In genomic region chr13:32799131-32799530, GRCm38 (mm10) we compare ENCODE assay signal across 17 mouse cellular contexts. TPM values are rescaled to one million over a fixed set of nuclear protein-coding genes. Genes with fewer than 3 reads are reported as not detected.
DNase-seq lines count a peak whose midpoint lies in the region; ATAC-seq and TF ChIP-seq lines count a peak whose summit lies in the region.
"Had no signal": no experiment of that assay in that cellular context is flagged by ENCODE, and none has a peak within 500 bp of the region (broad histone marks: within the 10 kb centered on the region; RNA-seq: fewer than 3 reads in every experiment).

No protein-coding gene starts in this region.

- DNase-seq in CD4-positive, CD25-positive, alpha-beta regulatory T cell, adult 2 months (ENCODE audit: low read depth, low spot score) = peak; percentile 62
- DNase-seq in kidney, adult 9 months = peak; percentile 57
- no peak for DNase-seq in kidney, postnatal 14 days
- DNase-seq in CH12.LX (ENCODE audit: extremely low read depth) = peak; percentile 49
- peak; percentile 23 for DNase-seq in c-Kit-positive CD71-positive TER-119-positive erythroid progenitor cells, embryonic 14.5 days (ENCODE audit: low spot score)
- DNase-seq in layer of hippocampus, adult 9-11 months = no peak
- DNase-seq in gastrocnemius, adult 8-10 months (ENCODE audit: low spot score in 2 of 2) = no peak
- DNase-seq: kidney, adult 11 months; liver, embryonic 13.5 days; right cerebral cortex, postnatal 4 days had no signal

- H3K27ac ChIP-seq in CH12.LX (ENCODE audit: insufficient read depth, low read depth) = no peak overlapping the region
- H3K27ac ChIP-seq: embryonic facial prominence, embryonic 12.5 days; heart, embryonic 10.5 days; liver, embryonic 13.5 days had no signal

- H3K4me1 ChIP-seq in CH12.LX (ENCODE audit: control insufficient read depth in 1 of 2, insufficient read depth in 2 of 2) = peaks cover 8 to 30% of the 10 kb centered on the region in 2 experiments; a peak in 3 of 4 replicates

- ATAC-seq in CD4-positive, CD25-positive, alpha-beta regulatory T cell, adult 4 months = no peak
- ATAC-seq: forebrain, embryonic 16.5 days had no signal

- no peak for TF ChIP-seq EP300 in CH12.LX (IDR thresholded peaks at IDR 0.05; ENCODE audit: low read length)

- no peaks in the 10 kb centered on the region for H3K9me3 ChIP-seq in CH12.LX (replicated peaks; ENCODE audit: low read length)
- H3K9me3 ChIP-seq: embryonic facial prominence, embryonic 12.5 days; heart, embryonic 10.5 days; liver, embryonic 13.5 days had no signal

- H3K4me2 ChIP-seq in CH12.LX (ENCODE audit: insufficient read depth, low read depth, poor library complexity, severe bottlenecking) = no peak overlapping the region
- H3K4me2 ChIP-seq: embryonic facial prominence, embryonic 12.5 days; liver, embryonic 13.5 days had no signal

- peak; percentile 22 for TF ChIP-seq RAD21 in CH12.LX (IDR thresholded peaks at IDR 0.05; ENCODE audit: low read depth, low read length)

- peak in 1 of 2 experiments; percentile 57; a peak in 3 of 4 replicates for TF ChIP-seq CTCF in CH12.LX (conservative IDR thresholded peaks at IDR 0.05 in 1 of 2, IDR thresholded peaks at IDR 0.05 in 1 of 2; ENCODE audit: low read depth in 2 of 2, low read length in 2 of 2)

- no peak overlapping the region for H3K9ac ChIP-seq in CH12.LX (ENCODE audit: insufficient read depth, low read depth)
- H3K9ac ChIP-seq: embryonic facial prominence, embryonic 12.5 days; liver, embryonic 13.5 days had no signal

- H3K27me3 ChIP-seq in CH12.LX (replicated peaks) = no peaks in the 10 kb centered on the region
- H3K27me3 ChIP-seq: embryonic facial prominence, embryonic 12.5 days; liver, embryonic 13.5 days had no signal

- in situ Hi-C loops in CH12.LX (cut with MboI; ENCODE audit: low pct_ligation_motif_present, low pct_unique_long_range_greater_than_20kb, low sequenced_read_pairs) = no loop called here

- H3K36me3 ChIP-seq in CH12.LX (replicated peaks in 1 of 2; ENCODE audit: control insufficient read depth in 1 of 2, insufficient read depth in 1 of 2, low read length in 1 of 2) = peaks cover 0 to 6% of the 10 kb centered on the region in 2 experiments
- H3K36me3 ChIP-seq: embryonic facial prominence, embryonic 12.5 days; heart, embryonic 10.5 days; liver, embryonic 13.5 days had no signal

- no peak overlapping the region for H3K4me3 ChIP-seq in CH12.LX (replicated peaks in 1 of 3; ENCODE audit: low read depth in 2 of 3, low read length in 2 of 3, poor library complexity in 1 of 3)
- H3K4me3 ChIP-seq: embryonic facial prominence, embryonic 12.5 days; heart, embryonic 10.5 days; liver, embryonic 13.5 days had no signal

- H3K79me2 ChIP-seq in CH12.LX (replicated peaks; ENCODE audit: control insufficient read depth, extremely low read depth, insufficient read depth, poor library complexity, severe bottlenecking) = peaks cover 18% of the 10 kb centered on the region

- TF ChIP-seq POLR2A in CH12.LX (IDR thresholded peaks at IDR 0.05; ENCODE audit: low read depth, low read length) = no peak

- dilution Hi-C loops in CH12.LX (cut with MboI; ENCODE audit: extremely low pct_ligation_motif_present, extremely low pct_unique_long_range_greater_than_20kb, low sequenced_read_pairs) = no loop called here

TF ChIP-seq in CH12.LX, 34 proteins besides CTCF, POLR2A, EP300 and RAD21:
- TF ChIP-seq ZNF384 (IDR thresholded peaks at IDR 0.05; ENCODE audit: low read depth, low read length) (peak; percentile 96), SMC3 (IDR thresholded peaks at IDR 0.05; ENCODE audit: low read depth, low read length) (no peak), IRF4 (IDR thresholded peaks at IDR 0.05; ENCODE audit: low read depth, low read length) (no peak)

RNA-seq across cellular contexts. Expression of gene Wrnip1, which starts 2.7 kb away (rescaled TPM):
- polyA plus RNA-seq in CD4-positive, CD25-positive, alpha-beta regulatory T cell, adult 4 months (2017; shearing (Covaris generic)) = 10 to 100 TPM in 1 of 2 experiments, 1 to 10 TPM in 1; 6.7 to 12.1 TPM
- total RNA-seq in CH12.LX (2012; rRNA removed) (61.4 and 61.7 TPM in 2 replicates), CH12.LX (2014; rRNA removed) (60.5 and 66.4 TPM in 2 replicates)
- 47.4 and 50.5 TPM in 2 replicates for polyA plus RNA-seq in CH12.LX (2012; ENCODE audit: insufficient read length, low read depth)
- total RNA-seq in gastrocnemius, adult 8-10 months (2022) = 1 to 10 TPM; 4.2 to 7.9 (median 6.0) TPM

RNA-seq across cellular contexts. Expression of gene D930007J09Rik, which starts 3.5 kb away (rescaled TPM):
- polyA plus RNA-seq in CD4-positive, CD25-positive, alpha-beta regulatory T cell, adult 4 months (2017; shearing (Covaris generic)) = not detected
- total RNA-seq in CH12.LX (2012; rRNA removed) (14.4 and 14.6 TPM in 2 replicates), CH12.LX (2014; rRNA removed) (not detected in 2 replicates)
- not detected in 2 replicates for polyA plus RNA-seq in CH12.LX (2012; ENCODE audit: insufficient read length, low read depth)
- total RNA-seq in gastrocnemius, adult 8-10 months (2022) = not detected
- total RNA-seq: megakaryocyte-erythroid progenitor cell, adult 5-6 weeks had no signal
- polyA plus RNA-seq: embryonic facial prominence, embryonic 12.5 days; forebrain, embryonic 16.5 days; heart, embryonic 10.5 days; liver, embryonic 13.5 days; neural tube, embryonic 14.5 days; testis, adult 2 months had no signal

RNA-seq across cellular contexts. Expression of gene Mylk4, which starts 15.4 kb away (rescaled TPM):
- polyA plus RNA-seq in CD4-positive, CD25-positive, alpha-beta regulatory T cell, adult 4 months (2017; shearing (Covaris generic)) = not detected
- total RNA-seq in CH12.LX (2012; rRNA removed) (not detected in 2 replicates), CH12.LX (2014; rRNA removed) (not detected in 2 replicates)
- polyA plus RNA-seq in CH12.LX (2012; ENCODE audit: insufficient read length, low read depth) = 0.04 and 0.11 TPM in 2 replicates
- 1,000 to 10,000 TPM; 1,586 to 2,341 (median 2,026) TPM for total RNA-seq in gastrocnemius, adult 8-10 months (2022)
- polyA plus RNA-seq: forebrain, embryonic 16.5 days; heart, embryonic 10.5 days had no signal

RNA-seq across cellular contexts. Expression of gene Serpinb1a, which starts 51.9 kb away (rescaled TPM):
- polyA plus RNA-seq in CD4-positive, CD25-positive, alpha-beta regulatory T cell, adult 4 months (2017; shearing (Covaris generic)) = 10 to 100 TPM; 12.7 to 13.2 TPM
- total RNA-seq in CH12.LX (2012; rRNA removed) (1.7 and 2.5 TPM in 2 replicates), CH12.LX (2014; rRNA removed) (9.3 and 11.5 TPM in 2 replicates)
- polyA plus RNA-seq in CH12.LX (2012; ENCODE audit: insufficient read length, low read depth) = 23.0 and 24.9 TPM in 2 replicates
- total RNA-seq in gastrocnemius, adult 8-10 months (2022) = 1 to 10 TPM; 1.7 to 3.9 (median 3.1) TPM

Comparison
In these comparisons a context has a peak if more than half of its experiments do, and no peak if none do; other contexts are left out.
1. DNase-seq: peak in CD4-positive, CD25-positive, alpha-beta regulatory T cell, adult 2 months (single experiment), kidney, adult 9 months (single experiment), CH12.LX (single experiment) and c-Kit-positive CD71-positive TER-119-positive erythroid progenitor cells, embryonic 14.5 days (single experiment); none in kidney, postnatal 14 days (single experiment), layer of hippocampus, adult 9-11 months (single experiment) and gastrocnemius, adult 8-10 months (0 of 2).
2. RNA of gene Wrnip1, which starts 2.7 kb away (total RNA-seq): 60.5 to 66.4 TPM in CH12.LX; 4.2 to 7.9 TPM in gastrocnemius, adult 8-10 months; every median in the first group is over 4 times any median in the second.
3. RNA of gene Mylk4, which starts 15.4 kb away (total RNA-seq): 1,586 to 2,341 TPM in gastrocnemius, adult 8-10 months; not detected in CH12.LX; every median in the first group is over 1,000 times any median in the second.